Mouse (Mus musculus) neural tube, embryonic 11.5 days (tissue): ENCODE results near the gene Clcnkb. TPM values are rescaled to one million over a fixed set of nuclear protein-coding genes. Genes with fewer than 3 reads are reported as not detected.

Experiments used
- ATAC-seq: fragments of 200-750 bp; cut with Nextera tagmentation; 2 replicates; pipeline ENCODE4 v1.8.0; 2017; ENCODE audit warnings: moderate number of reproducible peaks, mild to moderate bottlenecking, moderate TSS enrichment, moderate library complexity; ENCODE audit not compliant: insufficient read depth, low FRiP score, low TSS enrichment
- DNase-seq: peaks from one replicate; pipeline ENCODE4 v3.0.0-alpha.2; 2015; ENCODE audit warnings: low spot score
- H3K27ac ChIP-seq: fragments of 300-500 bp; sonication (generic); 2 replicates; pipeline ENCODE4 v1.5.1; 2014; ENCODE audit warnings: low read depth, mild to moderate bottlenecking, low read length
- H3K27me3 ChIP-seq: fragments of 300-500 bp; sonication (generic); 2 replicates; pipeline ENCODE4 v1.6.1; 2014; ENCODE audit warnings: mild to moderate bottlenecking, low read length, mixed read lengths; ENCODE audit not compliant: control insufficient read depth, insufficient read depth
- H3K36me3 ChIP-seq: fragments of 300-500 bp; sonication (generic); 2 replicates; pipeline ENCODE4 v1.6.1; 2014; ENCODE audit warnings: mild to moderate bottlenecking, low read length, moderate library complexity, mixed read lengths; ENCODE audit not compliant: control insufficient read depth, insufficient read depth
- H3K4me1 ChIP-seq: fragments of 300-500 bp; sonication (generic); 2 replicates; pipeline ENCODE4 v1.6.1; 2014; ENCODE audit warnings: low read length, mixed read lengths; ENCODE audit not compliant: control insufficient read depth, insufficient read depth
- H3K4me2 ChIP-seq: fragments of 300-500 bp; sonication (generic); 2 replicates; pipeline ENCODE4 v1.6.1; 2014; ENCODE audit warnings: low read depth, mild to moderate bottlenecking, moderate library complexity
- H3K4me3 ChIP-seq: fragments of 300-500 bp; sonication (generic); 2 replicates; pipeline ENCODE4 v1.5.1; 2014; ENCODE audit warnings: low read depth, low read length
- H3K9ac ChIP-seq: fragments of 300-500 bp; sonication (generic); 2 replicates; pipeline ENCODE4 v1.6.1; 2014; ENCODE audit warnings: mild to moderate bottlenecking, low read length
- H3K9me3 ChIP-seq: fragments of 300-500 bp; sonication (generic); 2 replicates; pipeline ENCODE4 v1.6.1; 2016; ENCODE audit warnings: low read length; ENCODE audit not compliant: control insufficient read depth
- WGBS: fragments of 180-500 bp; shearing (Covaris S2); extraction: QIAGEN DNeasy Blood & Tissue Kit; methylation state at CpG from one replicate; pipeline ENCODE4 v1.1.7; 2014; 5-methylcytosine and 5-hydroxymethylcytosine counted together
- polyA plus RNA-seq: library from polyadenylated mRNA; unstranded; fragments of >200 nt; fragmentation: Nextera tagmentation; extraction: Ambion mirVana; gene quantifications from 2 replicates; pipeline ENCODE4 v1.2.1, GENCODE M21; 2014

Gene Clcnkb
- polyA plus RNA-seq, 1 experiment from 2014 or later, result not detected

- DNase-seq, result no peak
- Histone ChIP-seq H3K9ac (peak overlapping the region; percentile 98), H3K4me1 (peaks cover 10% of the 10 kb centered on the region; the same call in 1 of the 2 replicates), H3K4me2 (peak overlapping the region; percentile 37), H3K9me3 (no peaks in the 10 kb centered on the region), H3K36me3 (peaks cover 2% of the 10 kb centered on the region), H3K4me3 (peak overlapping the region; percentile 99), H3K27ac (no peak overlapping the region), H3K27me3 (no peaks in the 10 kb centered on the region)
- WGBS, result 51% methylated on average over 11 of the region's 11 CpGs
- no peak for ATAC-seq
These were observed 28.0 kb upstream of the Clcnkb start for GRCm38 (mm10) chr4:141443641-141444429.

- ATAC-seq, result no peak
- H3K27ac ChIP-seq, result no peak overlapping the region
- no peaks in the 10 kb centered on the region for H3K36me3 ChIP-seq
These were observed 25.1 kb upstream of the Clcnkb start for GRCm38 (mm10) chr4:141440877-141441276.

GRCm38 (mm10) chr4:141439083-141439803, 23.4 kb upstream of the Clcnkb start:
- Histone ChIP-seq H3K4me3 (no peak overlapping the region), H3K9me3 (no peaks in the 10 kb centered on the region), H3K27ac (no peak overlapping the region), H3K9ac (no peak overlapping the region), H3K27me3 (no peaks in the 10 kb centered on the region), H3K4me1 (no peaks in the 10 kb centered on the region), H3K4me2 (no peak overlapping the region), H3K36me3 (no peaks in the 10 kb centered on the region)
- no peak for DNase-seq
- 87% methylated on average over 12 of the region's 12 CpGs for WGBS
- no peak for ATAC-seq

More at GRCm38 (mm10) chr4:141440877-141441276, 25.1 kb upstream of the Clcnkb start:
- Histone ChIP-seq H3K4me3 (no peak overlapping the region), H3K4me2 (no peak overlapping the region), H3K9me3 (no peaks in the 10 kb centered on the region), H3K9ac (no peak overlapping the region), H3K4me1 (peaks cover 7% of the 10 kb centered on the region; the same call in 1 of the 2 replicates), H3K27me3 (no peaks in the 10 kb centered on the region)
- DNase-seq, result no peak

- Histone ChIP-seq H3K27me3 (no peaks in the 10 kb centered on the region), H3K36me3 (no peaks in the 10 kb centered on the region), H3K9ac (no peak within 1 kb of the TSS), H3K4me1 (no peaks in the 10 kb centered on the region), H3K4me2 (no peak within 1 kb of the TSS), H3K4me3 (no peak within 1 kb of the TSS), H3K9me3 (no peaks in the 10 kb centered on the region), H3K27ac (no peak within 1 kb of the TSS)
- ATAC-seq (no peak), DNase-seq (no peak)
- WGBS, result 83% methylated on average over 1 of the region's 1 CpGs
These were observed 20.2 kb upstream of the Clcnkb start, which contains the start of gene Srarp for GRCm38 (mm10) chr4:141435974-141436373. Srarp (minus strand) TSS chr4:141436105.

GRCm38 (mm10) chr4:141433191-141433590, 17.4 kb upstream of the Clcnkb start:
- 84% methylated on average over 18 of the region's 18 CpGs for WGBS
- no peaks in the 10 kb centered on the region for H3K36me3 ChIP-seq
- H3K4me2 ChIP-seq, result no peak overlapping the region
- H3K27ac ChIP-seq, result no peak overlapping the region
- H3K4me3 ChIP-seq, result no peak overlapping the region
- H3K4me1 ChIP-seq, result no peaks in the 10 kb centered on the region
- no peaks in the 10 kb centered on the region for H3K27me3 ChIP-seq
- no peak overlapping the region for H3K9ac ChIP-seq
- no peaks in the 10 kb centered on the region for H3K9me3 ChIP-seq
- ATAC-seq (no peak), DNase-seq (no peak)

GRCm38 (mm10) chr4:141432666-141433065, 16.9 kb upstream of the Clcnkb start:
- Histone ChIP-seq H3K4me3 (no peak overlapping the region), H3K36me3 (no peaks in the 10 kb centered on the region), H3K4me2 (no peak overlapping the region), H3K27ac (no peak overlapping the region), H3K4me1 (no peaks in the 10 kb centered on the region), H3K27me3 (no peaks in the 10 kb centered on the region), H3K9ac (no peak overlapping the region), H3K9me3 (no peaks in the 10 kb centered on the region)
- 67% methylated on average over 14 of the region's 14 CpGs for WGBS
- DNase-seq (no peak), ATAC-seq (no peak)

- H3K4me1 ChIP-seq, result no peaks in the 10 kb centered on the region
- H3K9me3 ChIP-seq, result no peaks in the 10 kb centered on the region
- no peak overlapping the region for H3K9ac ChIP-seq
- H3K27me3 ChIP-seq, result no peaks in the 10 kb centered on the region
- no peak for ATAC-seq
- DNase-seq, result peak; percentile 67
- no peak overlapping the region for H3K4me3 ChIP-seq
- no peaks in the 10 kb centered on the region for H3K36me3 ChIP-seq
- 53% methylated on average over 9 of the region's 9 CpGs for WGBS
- H3K27ac ChIP-seq, result no peak overlapping the region
- H3K4me2 ChIP-seq, result no peak overlapping the region
These were observed 15.2 kb upstream of the Clcnkb start for GRCm38 (mm10) chr4:141430997-141431396.

GRCm38 (mm10) chr4:141429847-141430246, 14.0 kb upstream of the Clcnkb start:
- no peaks in the 10 kb centered on the region for H3K36me3 ChIP-seq
- 52% methylated on average over 9 of the region's 9 CpGs for WGBS
- 0 out of 2 replicates have a peak, but pooled peaks cover 3% of the 10 kb centered on the region for H3K4me1 ChIP-seq
- H3K9me3 ChIP-seq, result no peaks in the 10 kb centered on the region
- 0 out of 2 replicates have a peak, but pooled peaks cover 8% of the 10 kb centered on the region for H3K27me3 ChIP-seq
- no peak overlapping the region for H3K4me2 ChIP-seq
- H3K27ac ChIP-seq, result no peak overlapping the region
- DNase-seq, result peak; percentile 25
- ATAC-seq, result no peak
- no peak overlapping the region for H3K9ac ChIP-seq
- no peak overlapping the region for H3K4me3 ChIP-seq
